Mouse (Mus musculus) E14TG2a.4 (cell line): ENCODE data around the gene Oxsr1.

Source experiments
- CTCF ChIP-seq: conservative IDR thresholded peaks from 2 replicates; pipeline ENCODE4 v1.5.1; 2014; ENCODE audit warnings: low read length
- NANOG ChIP-seq: IDR thresholded peaks from 2 replicates; pipeline ENCODE4 v1.6.1; 2014; ENCODE audit warnings: borderline replicate concordance, low read length, mixed read lengths

DNA sequence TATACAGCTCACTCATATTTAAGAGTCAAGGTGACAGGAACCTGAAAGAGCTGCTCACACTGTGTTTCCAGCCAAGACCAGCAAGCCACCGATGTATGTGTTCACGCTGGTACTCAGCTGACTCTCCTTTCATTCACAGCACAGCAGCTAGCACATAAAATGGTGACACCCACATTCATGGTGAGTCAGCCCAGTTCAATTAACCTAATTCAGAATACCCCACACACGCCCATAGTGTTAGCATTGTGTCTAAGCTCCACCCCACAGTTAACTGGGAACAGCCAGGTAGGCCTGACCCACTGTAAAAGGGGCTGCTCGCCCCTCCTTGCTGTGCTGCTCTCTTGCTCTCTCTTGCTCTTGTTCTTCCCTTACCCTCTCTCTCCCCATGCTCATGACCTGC lies 50.7 kb downstream of the Oxsr1 start:
- no peak for TF ChIP-seq CTCF
- TF ChIP-seq NANOG: no peak
